Mouse (Mus musculus): ENCODE results near the gene Glis3.
A peak's percentile ranks its signal among the peaks of the same experiment; 100 is the strongest.

Glis3 gene

GRCm38 (mm10) chr19:28679776-28680391 lies at the start of gene Glis3:
Glis3 (minus strand) TSS chr19:28680077.
- DNase-seq: peak; percentile 42

DNA sequence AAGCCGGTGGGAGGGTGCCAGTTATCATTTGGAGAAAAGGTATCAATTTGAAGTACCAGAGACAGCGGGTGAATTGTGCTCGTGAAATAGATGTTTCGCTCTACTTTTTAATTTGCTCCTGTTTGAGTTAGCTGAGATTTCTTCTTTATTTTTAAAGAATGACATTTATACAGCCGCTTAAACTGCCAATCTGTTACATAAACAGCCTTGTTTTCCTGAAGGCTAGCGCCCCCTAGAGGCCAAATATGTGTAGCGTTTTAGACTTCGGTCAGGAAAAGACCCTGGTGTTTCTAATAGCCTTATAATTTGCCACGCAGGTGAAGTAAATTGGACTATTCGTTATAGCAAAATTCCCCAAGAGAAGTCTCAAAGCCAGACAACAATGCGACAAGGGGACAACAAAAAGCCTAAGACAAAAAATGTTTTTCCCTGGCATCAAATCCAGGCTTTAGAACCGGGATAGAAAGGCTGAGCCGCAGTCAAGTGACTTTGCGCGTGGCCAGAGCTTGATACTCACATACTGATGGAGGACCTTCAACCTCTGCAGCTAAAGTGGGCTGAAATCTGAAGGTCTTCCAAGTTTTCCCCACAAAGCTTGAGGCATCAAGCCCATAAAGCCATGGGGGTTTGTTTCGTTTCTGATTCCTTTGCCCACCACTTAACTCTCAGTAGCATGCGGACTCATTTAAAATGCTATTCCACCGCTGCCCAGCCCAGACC lies 46.4 kb upstream of the Glis3 start:
- peak; percentile 70 for DNase-seq

- DNase-seq: no peak
These were observed 44.8 kb upstream of the Glis3 start for GRCm38 (mm10) chr19:28724641-28725040.

- no peak for DNase-seq
These were observed 42.7 kb upstream of the Glis3 start for GRCm38 (mm10) chr19:28722626-28723025.

DNA sequence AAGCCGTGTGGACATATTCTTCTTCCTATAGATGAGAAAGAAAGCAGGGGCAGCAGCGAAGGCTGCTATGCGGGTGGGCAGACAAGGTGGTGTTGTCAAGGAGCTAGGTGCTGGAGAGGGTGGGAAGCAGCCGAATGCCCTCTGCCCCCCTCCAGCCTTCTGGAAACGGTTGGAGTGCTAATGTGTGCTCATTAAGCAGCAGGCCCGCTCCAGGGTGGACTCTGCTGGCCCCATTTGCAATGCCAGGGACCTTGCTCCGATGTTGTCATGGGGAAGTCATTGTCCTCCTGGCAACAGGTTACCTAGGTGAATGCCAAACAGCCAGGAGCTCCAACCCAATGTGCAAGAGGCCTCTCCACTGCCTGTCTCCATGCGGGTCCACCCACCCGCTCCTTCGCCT lies 42.0 kb upstream of the Glis3 start:
- no peak for DNase-seq

DNA sequence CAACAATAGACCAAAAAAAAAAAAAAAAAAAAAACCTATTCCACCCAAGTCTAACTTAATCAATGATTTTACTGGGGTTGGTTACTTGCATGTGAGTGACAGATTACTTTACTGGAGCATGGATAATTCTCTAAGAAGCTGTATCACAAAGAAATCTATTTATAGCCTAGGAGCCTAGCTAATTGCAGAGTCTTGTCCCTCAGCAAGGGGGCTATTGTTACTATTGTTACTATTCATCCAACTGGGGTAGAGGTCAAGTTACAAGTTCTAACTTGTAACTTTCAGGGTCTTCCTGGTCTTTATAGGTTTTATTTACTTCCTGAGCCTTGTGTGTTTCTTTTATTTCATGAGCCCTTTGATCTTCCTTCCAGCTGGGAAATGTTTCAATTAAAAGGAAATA lies 40.1 kb upstream of the Glis3 start:
- no peak for DNase-seq

GRCm38 (mm10) chr19:28714674-28715073 lies 34.8 kb upstream of the Glis3 start:
- DNase-seq: no peak

DNA sequence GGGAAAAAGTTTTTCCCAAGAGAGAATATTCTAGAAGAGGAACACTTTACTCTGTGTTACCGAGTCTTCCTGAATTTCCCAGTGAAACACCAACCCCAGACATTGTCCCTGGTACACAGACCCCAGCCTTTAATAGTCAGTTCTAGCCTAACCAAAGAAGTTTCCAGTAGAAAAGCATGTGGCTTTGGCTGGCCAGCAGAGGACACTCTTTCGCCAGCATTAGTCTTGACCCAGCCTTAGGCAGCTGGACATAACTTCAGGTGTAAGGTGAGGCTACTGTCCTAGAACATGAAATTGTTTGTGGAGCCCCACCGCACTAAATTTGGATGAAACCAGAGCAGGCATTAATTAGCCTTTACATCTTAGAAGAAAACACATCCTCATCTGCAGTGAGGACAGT lies 17.8 kb upstream of the Glis3 start:
- DNase-seq: no peak

- DNase-seq: no peak
These were observed 6.5 kb upstream of the Glis3 start for GRCm38 (mm10) chr19:28686398-28686797.

DNA sequence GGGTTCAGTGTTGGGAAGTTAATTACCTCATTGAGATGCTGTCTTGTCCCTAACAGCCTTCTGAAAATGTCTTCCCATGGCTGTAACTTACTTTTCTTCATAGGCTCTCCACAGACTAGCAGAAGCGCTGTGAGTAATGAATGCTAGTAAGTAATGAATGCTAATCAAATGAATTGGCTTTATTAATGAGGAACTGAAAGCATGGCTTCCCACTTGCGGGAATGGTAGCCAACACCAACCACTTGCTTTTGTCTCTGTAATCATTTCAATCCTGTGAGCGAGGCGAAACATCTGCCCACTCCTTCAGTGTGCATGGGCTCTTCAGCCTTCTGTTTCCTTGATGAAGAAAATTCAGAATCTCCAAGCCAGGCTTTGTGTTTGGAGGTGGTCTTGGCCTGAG lies 5.6 kb upstream of the Glis3 start:
- DNase-seq: no peak

DNA sequence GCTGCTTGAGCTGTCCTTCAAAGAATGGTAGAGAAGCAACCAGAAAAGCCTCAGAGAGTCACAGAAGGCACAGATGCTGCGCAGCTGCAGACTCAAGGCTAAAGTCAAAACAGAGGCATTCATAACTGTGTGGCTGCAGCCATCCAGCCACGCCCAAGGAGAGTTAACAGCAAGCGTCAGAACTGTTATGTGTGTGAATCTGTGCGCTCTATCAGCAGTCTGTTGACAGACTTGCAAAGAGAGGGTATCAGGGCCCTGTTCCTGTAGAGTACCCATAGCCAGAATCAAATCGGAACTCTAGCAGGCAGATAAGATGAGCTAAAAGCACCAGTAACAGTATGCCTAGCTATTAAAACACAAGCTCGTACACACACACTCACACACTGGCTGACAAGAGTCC lies 4.5 kb upstream of the Glis3 start:
- no peak for DNase-seq

- DNase-seq: no peak
These were observed 3.5 kb upstream of the Glis3 start for GRCm38 (mm10) chr19:28683346-28683745.

- no peak for DNase-seq
These were observed 544 bp downstream of the Glis3 start for GRCm38 (mm10) chr19:28679291-28679775.

GRCm38 (mm10) chr19:28678646-28679270 lies 1.1 kb downstream of the Glis3 start:
- DNase-seq: no peak

DNA sequence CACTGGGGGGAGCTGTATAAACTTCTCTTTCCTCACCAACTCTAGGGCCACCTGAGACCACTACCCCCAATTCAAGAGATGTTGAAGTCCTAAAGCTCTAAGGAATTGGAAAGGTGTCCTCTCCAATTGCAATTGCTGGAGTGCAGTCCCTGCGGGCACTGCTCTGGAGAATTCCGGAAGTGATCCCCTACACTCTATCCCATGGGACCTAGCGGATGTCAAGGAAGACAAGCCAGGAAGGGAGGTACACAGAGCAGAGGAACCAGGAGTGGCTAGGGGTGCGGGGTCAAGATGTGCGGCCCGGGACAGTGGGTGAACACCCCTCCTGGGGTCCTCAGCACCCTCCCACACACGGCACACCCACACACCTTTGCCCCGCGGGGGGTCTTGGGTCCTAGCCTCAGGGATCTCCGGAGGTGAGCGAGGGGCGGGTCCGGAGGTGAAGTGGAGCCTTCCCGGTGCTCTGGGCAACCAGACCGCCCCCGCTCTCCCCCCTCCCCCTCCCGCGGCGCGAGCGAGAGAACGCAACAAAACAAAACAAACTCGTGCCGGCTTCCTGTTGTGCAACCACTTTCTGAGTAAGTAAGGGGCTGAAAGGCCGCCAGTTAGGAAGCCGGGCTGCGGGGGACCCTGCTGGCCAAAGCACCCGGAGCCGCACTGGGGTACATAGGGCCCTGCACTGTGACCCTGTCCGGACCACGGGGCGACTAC lies 2.0 kb downstream of the Glis3 start:
- DNase-seq: peak; percentile 19

DNA sequence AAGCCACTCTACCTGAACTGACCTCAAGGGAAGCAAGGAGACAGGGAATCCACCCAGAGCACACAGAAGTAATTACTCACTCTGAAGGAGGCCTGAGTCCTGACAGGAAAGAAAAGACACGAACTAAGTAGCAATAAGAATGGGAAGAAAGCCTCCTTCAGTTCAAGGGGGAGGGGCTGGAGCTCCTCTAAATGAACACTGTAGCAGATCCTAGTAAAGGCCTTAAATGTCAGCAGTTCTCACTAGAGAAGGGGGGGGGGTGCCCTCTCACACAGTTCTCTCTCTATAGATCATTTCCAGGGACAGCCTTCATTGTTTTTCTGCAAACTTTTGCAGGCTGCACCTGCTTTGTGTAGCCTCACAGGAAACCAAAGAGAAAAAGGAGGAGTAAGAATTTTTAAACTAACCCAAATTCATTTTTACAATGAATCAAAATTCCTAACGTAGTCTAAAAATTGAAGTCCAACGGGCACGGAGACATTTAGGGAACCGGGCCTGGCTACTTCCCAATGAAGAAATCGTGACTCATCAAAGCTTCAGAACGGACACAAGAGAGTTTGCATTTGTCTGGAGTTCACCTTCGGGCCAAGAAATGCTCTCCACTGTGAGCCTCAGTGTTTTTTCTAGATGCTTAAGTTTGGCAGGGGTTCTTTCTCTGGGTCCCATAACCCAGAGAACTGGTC lies 2.7 kb downstream of the Glis3 start:
- no peak for DNase-seq

GRCm38 (mm10) chr19:28663781-28664180 lies 16.1 kb downstream of the Glis3 start:
- DNase-seq: no peak

DNA sequence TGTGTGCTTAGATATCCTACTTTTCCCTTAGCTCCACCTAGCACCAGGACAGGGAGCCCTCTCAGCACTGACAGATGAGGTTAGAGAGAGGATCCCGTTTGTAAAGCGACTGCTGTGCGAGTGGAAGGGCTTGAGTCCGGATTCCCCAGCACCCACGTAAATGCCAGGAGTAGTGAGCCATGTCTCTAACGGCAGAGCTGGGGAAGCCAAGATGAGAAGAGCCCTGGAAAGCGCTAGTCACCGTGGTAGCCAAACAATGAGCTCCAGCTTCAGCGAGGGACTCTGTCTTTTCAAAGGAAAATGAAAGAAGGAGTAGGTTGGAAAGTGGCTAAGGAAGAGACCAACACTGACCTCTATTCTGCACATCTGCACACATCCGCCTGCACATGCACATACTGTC lies 16.7 kb downstream of the Glis3 start:
- DNase-seq: no peak

DNA sequence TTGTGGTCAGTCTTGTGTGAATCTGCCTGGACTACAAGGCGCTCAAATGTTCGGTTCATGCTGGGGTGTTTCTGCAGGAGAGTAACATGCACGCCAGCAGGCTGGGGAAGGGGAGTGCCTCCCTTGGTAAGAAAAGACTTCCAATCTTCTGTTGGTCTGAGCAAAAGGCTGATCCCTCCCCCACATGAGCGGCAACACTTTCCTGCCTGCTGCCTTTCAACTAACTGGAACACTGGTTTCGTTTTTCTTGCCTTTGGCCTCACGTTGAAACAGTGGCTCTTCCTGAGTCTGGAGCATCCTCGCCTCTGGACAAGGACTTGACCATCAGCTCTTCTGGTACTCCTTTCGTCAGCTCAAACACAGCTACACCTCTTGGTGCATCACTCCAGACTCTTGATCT lies 17.4 kb downstream of the Glis3 start:
- no peak for DNase-seq

GRCm38 (mm10) chr19:28660912-28661311 lies 19.0 kb downstream of the Glis3 start:
- DNase-seq: no peak

DNA sequence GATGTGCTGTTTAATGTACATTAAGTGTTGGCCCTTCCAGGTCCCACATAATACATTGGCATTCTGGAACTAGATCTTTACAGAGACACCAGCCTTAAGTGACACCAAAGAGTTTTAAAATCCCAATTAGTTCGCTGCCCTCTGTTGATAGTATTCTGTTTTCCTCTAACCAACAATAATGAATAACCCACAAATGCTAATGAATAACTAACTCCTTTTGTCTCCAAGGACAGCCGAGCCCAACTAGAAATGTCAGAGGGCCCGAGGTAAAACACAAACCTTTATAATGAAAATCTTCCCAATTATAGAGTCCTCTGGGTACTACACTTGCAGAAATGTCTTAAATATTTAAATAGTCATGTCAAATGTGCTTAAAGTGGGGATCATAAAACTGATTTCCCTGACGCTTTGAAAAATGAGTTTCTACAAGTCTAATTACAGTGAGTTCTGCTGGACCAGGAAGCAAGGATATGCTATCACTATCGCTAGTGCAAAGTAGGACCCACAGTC lies 22.1 kb downstream of the Glis3 start:
- DNase-seq: no peak

- DNase-seq: no peak
These were observed 23.0 kb downstream of the Glis3 start for GRCm38 (mm10) chr19:28656882-28657281.

DNA sequence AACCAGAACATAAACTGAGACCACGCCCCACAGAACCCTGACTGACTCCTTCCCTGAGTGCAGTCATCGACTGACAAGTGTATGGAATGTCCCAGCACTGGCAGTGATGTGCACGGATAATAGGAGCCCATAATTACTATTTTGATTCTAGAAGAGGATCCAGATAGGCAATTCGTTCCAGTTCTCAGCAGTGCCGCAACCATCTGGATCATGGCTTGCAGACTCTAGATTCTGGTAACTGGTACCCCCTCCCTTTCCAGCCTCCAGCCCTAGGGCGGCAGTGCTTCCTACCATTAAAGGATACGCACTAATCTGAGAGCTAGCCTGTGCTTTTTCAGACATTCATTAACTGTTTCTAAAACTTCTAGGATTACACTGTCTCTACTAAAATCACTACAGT lies 24.7 kb downstream of the Glis3 start:
- DNase-seq: no peak

All from right cerebral cortex, postnatal 4 days (tissue).